ENCODE assay signal across 12 mouse cellular contexts in the genomic region with DNA sequence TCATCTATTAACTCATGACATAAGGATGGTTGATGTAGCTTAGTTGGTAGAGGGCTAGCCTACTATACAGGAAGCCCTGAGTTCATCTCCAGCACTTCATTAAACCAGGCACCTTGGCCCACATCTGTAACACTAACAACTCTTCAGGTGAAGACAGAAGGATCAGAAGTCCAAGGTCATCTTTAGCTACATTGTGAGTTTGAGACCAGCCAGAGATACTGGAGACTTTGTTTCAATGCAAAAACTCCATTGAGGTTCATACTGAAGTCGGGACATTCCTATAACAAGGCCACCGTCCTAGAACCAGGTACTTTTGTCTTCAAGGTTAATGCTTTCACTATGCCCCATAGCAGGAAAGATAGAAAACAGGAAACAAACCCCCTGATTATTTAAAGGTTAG. TPM values are rescaled to one million over a fixed set of nuclear protein-coding genes. Genes with fewer than 3 reads are reported as not detected.
DNase-seq lines count a peak whose midpoint lies in the region; ATAC-seq and TF ChIP-seq lines count a peak whose summit lies in the region.
"Had no signal": no experiment of that assay in that cellular context is flagged by ENCODE, and none has a peak within 500 bp of the region (broad histone marks: within the 10 kb centered on the region; RNA-seq: fewer than 3 reads in every experiment).

No protein-coding gene starts in this region.

- H3K36me3 ChIP-seq in intestine, embryonic 14.5 days (ENCODE audit: control insufficient read depth, insufficient read depth, low read length) = no peaks in the 10 kb centered on the region
- no peaks in the 10 kb centered on the region for H3K36me3 ChIP-seq in intestine, postnatal 0 days (ENCODE audit: control insufficient read depth, insufficient read depth)
- no peaks in the 10 kb centered on the region; the same call in 1 of the 2 replicates for H3K36me3 ChIP-seq in embryonic facial prominence, embryonic 10.5 days (replicated peaks)
- no peaks in the 10 kb centered on the region for H3K36me3 ChIP-seq in hindbrain, embryonic 16.5 days (ENCODE audit: control insufficient read depth, insufficient read depth, low read length)
- no peaks in the 10 kb centered on the region for H3K36me3 ChIP-seq in midbrain, embryonic 13.5 days

- H3K9me3 ChIP-seq in intestine, embryonic 14.5 days (ENCODE audit: control insufficient read depth, low read length) = no peaks in the 10 kb centered on the region
- H3K9me3 ChIP-seq in intestine, postnatal 0 days (ENCODE audit: control insufficient read depth) = no peaks in the 10 kb centered on the region
- no peaks in the 10 kb centered on the region for H3K9me3 ChIP-seq in embryonic facial prominence, embryonic 10.5 days
- H3K9me3 ChIP-seq in hindbrain, embryonic 16.5 days (ENCODE audit: control insufficient read depth, low read length) = no peaks in the 10 kb centered on the region
- no peaks in the 10 kb centered on the region for H3K9me3 ChIP-seq in midbrain, embryonic 13.5 days
- H3K9me3 ChIP-seq: G1E had no signal

- no peak; the same call in 1 of the 2 replicates for ATAC-seq in intestine, embryonic 14.5 days (replicated peaks; ENCODE audit: low FRiP score, low TSS enrichment, low read depth)
- ATAC-seq in intestine, postnatal 0 days = no peak
- no peak for ATAC-seq in hindbrain, embryonic 16.5 days
- ATAC-seq in midbrain, embryonic 13.5 days = peak; percentile 16; the same call in 1 of the 2 replicates
- no peak for ATAC-seq in megakaryocyte progenitor cell, adult 5-6 weeks (replicated peaks; ENCODE audit: poor library complexity)

- no peak for DNase-seq in intestine, embryonic 14.5 days (ENCODE audit: low spot score)
- no peak for DNase-seq in embryonic facial prominence, embryonic 10.5 days (ENCODE audit: low spot score)
- DNase-seq in left cerebral cortex, adult 9 months (ENCODE audit: low spot score in 2 of 2) = no peak
- no peak for DNase-seq in natural killer cell, adult 2 months (ENCODE audit: low spot score in 2 of 2)

- H3K27me3 ChIP-seq in intestine, embryonic 14.5 days (replicated peaks; ENCODE audit: control insufficient read depth, insufficient read depth, low read length) = no peaks in the 10 kb centered on the region
- H3K27me3 ChIP-seq in intestine, postnatal 0 days (replicated peaks; ENCODE audit: control insufficient read depth, insufficient read depth, low read length) = no peaks in the 10 kb centered on the region
- no peaks in the 10 kb centered on the region for H3K27me3 ChIP-seq in embryonic facial prominence, embryonic 10.5 days (replicated peaks; ENCODE audit: low read depth, poor library complexity, severe bottlenecking)
- no peaks in the 10 kb centered on the region for H3K27me3 ChIP-seq in hindbrain, embryonic 16.5 days (replicated peaks; ENCODE audit: control insufficient read depth, insufficient read depth, low read length)
- no peaks in the 10 kb centered on the region for H3K27me3 ChIP-seq in midbrain, embryonic 13.5 days

- no peak overlapping the region for H3K27ac ChIP-seq in intestine, embryonic 14.5 days (ENCODE audit: low read depth)
- no peak overlapping the region for H3K27ac ChIP-seq in intestine, postnatal 0 days (ENCODE audit: low read depth, low read length)
- H3K27ac ChIP-seq in embryonic facial prominence, embryonic 10.5 days (replicated peaks) = no peak overlapping the region
- H3K27ac ChIP-seq in hindbrain, embryonic 16.5 days (ENCODE audit: low read depth, low read length) = no peak overlapping the region
- H3K27ac ChIP-seq in midbrain, embryonic 13.5 days = 0 out of 2 replicates have a peak overlapping the region, but pooled peaks have one; percentile 60
- H3K27ac ChIP-seq: heart, adult 2 months had no signal

- 89% methylated on average over 2 of the region's 2 CpGs for WGBS in intestine, embryonic 14.5 days
- 88% methylated on average over 2 of the region's 2 CpGs for WGBS in intestine, postnatal 0 days
- 83% methylated on average over 2 of the region's 2 CpGs for WGBS in embryonic facial prominence, embryonic 10.5 days
- WGBS in hindbrain, embryonic 16.5 days = 90% methylated on average over 2 of the region's 2 CpGs
- 85% methylated on average over 2 of the region's 2 CpGs for WGBS in midbrain, embryonic 13.5 days

- peaks cover 10% of the 10 kb centered on the region for H3K4me1 ChIP-seq in intestine, embryonic 14.5 days (replicated peaks; ENCODE audit: control insufficient read depth, insufficient read depth, low read length)
- H3K4me1 ChIP-seq in intestine, postnatal 0 days (replicated peaks; ENCODE audit: control insufficient read depth, insufficient read depth, low read length) = no peaks in the 10 kb centered on the region
- H3K4me1 ChIP-seq in embryonic facial prominence, embryonic 10.5 days = peaks cover 29% of the 10 kb centered on the region
- peaks cover 11% of the 10 kb centered on the region for H3K4me1 ChIP-seq in hindbrain, embryonic 16.5 days (ENCODE audit: control insufficient read depth, insufficient read depth, low read depth, low read length)
- peaks cover 20% of the 10 kb centered on the region for H3K4me1 ChIP-seq in midbrain, embryonic 13.5 days (replicated peaks)

- no peak for TF ChIP-seq CTCF in intestine, postnatal 0 days (IDR thresholded peaks at IDR 0.05; ENCODE audit: low read depth)

- peak overlapping the region; percentile 87 for H3K4me2 ChIP-seq in intestine, embryonic 14.5 days (ENCODE audit: low read length)
- no peak overlapping the region for H3K4me2 ChIP-seq in intestine, postnatal 0 days (replicated peaks; ENCODE audit: low read depth)
- peak overlapping the region; percentile 97 for H3K4me2 ChIP-seq in hindbrain, embryonic 16.5 days (ENCODE audit: low read length)
- H3K4me2 ChIP-seq in midbrain, embryonic 13.5 days (replicated peaks) = peak overlapping the region; percentile 87

- no peak overlapping the region for H3K9ac ChIP-seq in intestine, embryonic 14.5 days (ENCODE audit: low read length)
- H3K9ac ChIP-seq in intestine, postnatal 0 days (ENCODE audit: low read depth, low read length) = no peak overlapping the region
- no peak overlapping the region for H3K9ac ChIP-seq in hindbrain, embryonic 16.5 days (ENCODE audit: low read depth, low read length)
- no peak overlapping the region for H3K9ac ChIP-seq in midbrain, embryonic 13.5 days (replicated peaks)

- H3K4me3 ChIP-seq in intestine, embryonic 14.5 days (ENCODE audit: low read depth, low read length) = no peak overlapping the region
- H3K4me3 ChIP-seq in intestine, postnatal 0 days (ENCODE audit: low read depth, low read length) = no peak overlapping the region
- 0 out of 2 replicates have a peak overlapping the region, but pooled peaks have one; percentile 86 for H3K4me3 ChIP-seq in embryonic facial prominence, embryonic 10.5 days
- H3K4me3 ChIP-seq in hindbrain, embryonic 16.5 days (ENCODE audit: low read length) = no peak overlapping the region; the same call in 1 of the 2 replicates
- H3K4me3 ChIP-seq in midbrain, embryonic 13.5 days (replicated peaks) = 0 out of 2 replicates have a peak overlapping the region, but pooled peaks have one; percentile 71

RNA-seq across cellular contexts. Expression of gene Tmem231, which starts 0.5 kb away (rescaled TPM):
- polyA plus RNA-seq in intestine, embryonic 14.5 days (2014; fragmentation: Nextera tagmentation; extraction: Ambion mirVana) = 12.8 and 13.8 TPM in 2 replicates
- polyA plus RNA-seq in intestine, postnatal 0 days (2015; fragmentation: Nextera tagmentation; extraction: Ambion mirVana) = 1.8 and 2.2 TPM in 2 replicates
- 20.1 and 20.2 TPM in 2 replicates for polyA plus RNA-seq in embryonic facial prominence, embryonic 10.5 days (2016; fragmentation: Nextera tagmentation; extraction: Ambion mirVana)
- polyA plus RNA-seq in hindbrain, embryonic 16.5 days (2015; fragmentation: Nextera tagmentation; extraction: Ambion mirVana) = 19.5 and 21.3 TPM in 2 replicates
- 15.9 and 16.8 TPM in 2 replicates for polyA plus RNA-seq in midbrain, embryonic 13.5 days (2015; fragmentation: Nextera tagmentation; extraction: Ambion mirVana)
- total RNA-seq in megakaryocyte progenitor cell, adult 5-6 weeks (2015) = 0.37 and 0.91 TPM in 2 replicates
- 0.68 and 0.79 TPM in 2 replicates for total RNA-seq in megakaryocyte progenitor cell, adult 5-6 weeks (2017)
- total RNA-seq: megakaryocyte, adult 5-6 weeks had no signal

RNA-seq across cellular contexts. Expression of gene Gabarapl2, which starts 6.3 kb away (rescaled TPM):
- 182 and 191 TPM in 2 replicates for polyA plus RNA-seq in intestine, embryonic 14.5 days (2014; fragmentation: Nextera tagmentation; extraction: Ambion mirVana)
- polyA plus RNA-seq in intestine, postnatal 0 days (2015; fragmentation: Nextera tagmentation; extraction: Ambion mirVana) = 298 and 308 TPM in 2 replicates
- polyA plus RNA-seq in embryonic facial prominence, embryonic 10.5 days (2016; fragmentation: Nextera tagmentation; extraction: Ambion mirVana) = 186 and 194 TPM in 2 replicates
- polyA plus RNA-seq in hindbrain, embryonic 16.5 days (2015; fragmentation: Nextera tagmentation; extraction: Ambion mirVana) = 422 and 469 TPM in 2 replicates
- 453 and 504 TPM in 2 replicates for polyA plus RNA-seq in midbrain, embryonic 13.5 days (2015; fragmentation: Nextera tagmentation; extraction: Ambion mirVana)
- 42.9 and 52.3 TPM in 2 replicates for total RNA-seq in megakaryocyte progenitor cell, adult 5-6 weeks (2015)
- 28.1 and 28.3 TPM in 2 replicates for total RNA-seq in megakaryocyte progenitor cell, adult 5-6 weeks (2017)

RNA-seq across cellular contexts. Expression of gene Chst5, which starts 24.0 kb away (rescaled TPM):
- 2.1 and 2.6 TPM in 2 replicates for polyA plus RNA-seq in intestine, embryonic 14.5 days (2014; fragmentation: Nextera tagmentation; extraction: Ambion mirVana)
- 0.44 and 0.54 TPM in 2 replicates for polyA plus RNA-seq in intestine, postnatal 0 days (2015; fragmentation: Nextera tagmentation; extraction: Ambion mirVana)
- 2.2 and 2.7 TPM in 2 replicates for polyA plus RNA-seq in embryonic facial prominence, embryonic 10.5 days (2016; fragmentation: Nextera tagmentation; extraction: Ambion mirVana)
- polyA plus RNA-seq in hindbrain, embryonic 16.5 days (2015; fragmentation: Nextera tagmentation; extraction: Ambion mirVana) = 4.4 and 4.9 TPM in 2 replicates
- 3.1 and 4.2 TPM in 2 replicates for polyA plus RNA-seq in midbrain, embryonic 13.5 days (2015; fragmentation: Nextera tagmentation; extraction: Ambion mirVana)
- not detected in 2 replicates for total RNA-seq in megakaryocyte progenitor cell, adult 5-6 weeks (2015)
- not detected in 2 replicates for total RNA-seq in megakaryocyte progenitor cell, adult 5-6 weeks (2017)
- total RNA-seq: adrenal gland, adult 8-10 months; heart, adult 2 months; megakaryocyte, adult 5-6 weeks had no signal
- polyA plus RNA-seq: G1E; heart, adult 2 months had no signal

RNA-seq across cellular contexts. Expression of gene Tmem170, which starts 57.7 kb away (rescaled TPM):
- polyA plus RNA-seq in intestine, embryonic 14.5 days (2014; fragmentation: Nextera tagmentation; extraction: Ambion mirVana) = 9.0 and 9.4 TPM in 2 replicates
- 24.1 and 25.4 TPM in 2 replicates for polyA plus RNA-seq in intestine, postnatal 0 days (2015; fragmentation: Nextera tagmentation; extraction: Ambion mirVana)
- polyA plus RNA-seq in embryonic facial prominence, embryonic 10.5 days (2016; fragmentation: Nextera tagmentation; extraction: Ambion mirVana) = 10.5 and 11.0 TPM in 2 replicates
- 3.6 and 4.2 TPM in 2 replicates for polyA plus RNA-seq in hindbrain, embryonic 16.5 days (2015; fragmentation: Nextera tagmentation; extraction: Ambion mirVana)
- 5.3 and 5.4 TPM in 2 replicates for polyA plus RNA-seq in midbrain, embryonic 13.5 days (2015; fragmentation: Nextera tagmentation; extraction: Ambion mirVana)
- 1.8 and 3.8 TPM in 2 replicates for total RNA-seq in megakaryocyte progenitor cell, adult 5-6 weeks (2015)
- 0.78 and 0.87 TPM in 2 replicates for total RNA-seq in megakaryocyte progenitor cell, adult 5-6 weeks (2017)

RNA-seq across cellular contexts. Expression of gene Adat1, which starts 57.9 kb away (rescaled TPM):
- polyA plus RNA-seq in intestine, embryonic 14.5 days (2014; fragmentation: Nextera tagmentation; extraction: Ambion mirVana) = 7.4 and 11.0 TPM in 2 replicates
- polyA plus RNA-seq in intestine, postnatal 0 days (2015; fragmentation: Nextera tagmentation; extraction: Ambion mirVana) = 1.2 and 1.4 TPM in 2 replicates
- polyA plus RNA-seq in embryonic facial prominence, embryonic 10.5 days (2016; fragmentation: Nextera tagmentation; extraction: Ambion mirVana) = 15.7 and 17.1 TPM in 2 replicates
- 6.9 and 7.5 TPM in 2 replicates for polyA plus RNA-seq in hindbrain, embryonic 16.5 days (2015; fragmentation: Nextera tagmentation; extraction: Ambion mirVana)
- 8.6 and 9.5 TPM in 2 replicates for polyA plus RNA-seq in midbrain, embryonic 13.5 days (2015; fragmentation: Nextera tagmentation; extraction: Ambion mirVana)
- 3.0 and 6.1 TPM in 2 replicates for total RNA-seq in megakaryocyte progenitor cell, adult 5-6 weeks (2015)
- 5.3 and 8.6 TPM in 2 replicates for total RNA-seq in megakaryocyte progenitor cell, adult 5-6 weeks (2017)

Comparison
In these comparisons a context has a peak if more than half of its experiments do, and no peak if none do; other contexts are left out.
1. H3K4me3 ChIP-seq: peak in embryonic facial prominence, embryonic 10.5 days (single experiment) and midbrain, embryonic 13.5 days (single experiment); none in intestine, embryonic 14.5 days (single experiment), intestine, postnatal 0 days (single experiment) and hindbrain, embryonic 16.5 days (single experiment).